Comparison of ENCODE assay signal across 9 mouse cellular contexts in genomic region chr2:151874551-151874950, GRCm38 (mm10). TPM values are rescaled to one million over a fixed set of nuclear protein-coding genes. Genes with fewer than 3 reads are reported as not detected.
DNase-seq lines count a peak whose midpoint lies in the region; ATAC-seq and TF ChIP-seq lines count a peak whose summit lies in the region.
"Had no signal": no experiment of that assay in that cellular context is flagged by ENCODE, and none has a peak within 500 bp of the region (broad histone marks: within the 10 kb centered on the region; RNA-seq: fewer than 3 reads in every experiment).

No protein-coding gene starts in this region.

- H3K4me2 ChIP-seq in hindbrain, postnatal 0 days (ENCODE audit: low read depth, low read length), result no peak overlapping the region
- H3K4me2 ChIP-seq in hindbrain, embryonic 12.5 days (replicated peaks), result no peak overlapping the region
- H3K4me2 ChIP-seq: stomach, embryonic 15.5 days had no signal

- no peaks in the 10 kb centered on the region for H3K27me3 ChIP-seq in hindbrain, postnatal 0 days (ENCODE audit: insufficient read depth, low read length)
- no peaks in the 10 kb centered on the region; the same call in 1 of the 2 replicates for H3K27me3 ChIP-seq in hindbrain, embryonic 12.5 days
- H3K27me3 ChIP-seq: stomach, embryonic 15.5 days had no signal

- no peak for ATAC-seq in hindbrain, postnatal 0 days
- no peak for ATAC-seq in hindbrain, embryonic 12.5 days (ENCODE audit: low FRiP score)
- no peak for ATAC-seq in inflammation-experienced regulatory T-cells, adult 6 months

- TF ChIP-seq POLR2A in brain, embryonic 14.5 days (IDR thresholded peaks at IDR 0.05; ENCODE audit: borderline replicate concordance, extremely low read depth, insufficient read depth, insufficient read length, poor library complexity, severe bottlenecking), result no peak

- peak; percentile 57 for DNase-seq in hindbrain, postnatal 0 days (ENCODE audit: low spot score)
- DNase-seq in right cerebral cortex, postnatal 14 days, result peak; percentile 60
- no peak for DNase-seq in right cerebral cortex, postnatal 25 days
- DNase-seq in brain, embryonic 14.5 days (ENCODE audit: low read depth), result peak; percentile 19
- peak; percentile 8 for DNase-seq in lung, postnatal 25 days (ENCODE audit: low spot score)

- H3K27ac ChIP-seq in hindbrain, postnatal 0 days, result no peak overlapping the region
- H3K27ac ChIP-seq in hindbrain, embryonic 12.5 days, result no peak overlapping the region
- H3K27ac ChIP-seq: stomach, embryonic 15.5 days had no signal

- H3K36me3 ChIP-seq in hindbrain, postnatal 0 days (ENCODE audit: insufficient read depth, low read length), result no peaks in the 10 kb centered on the region
- H3K36me3 ChIP-seq in hindbrain, embryonic 12.5 days, result no peaks in the 10 kb centered on the region
- H3K36me3 ChIP-seq: stomach, embryonic 15.5 days had no signal

- H3K4me1 ChIP-seq in hindbrain, postnatal 0 days (ENCODE audit: insufficient read depth, low read length), result no peaks in the 10 kb centered on the region
- no peaks in the 10 kb centered on the region for H3K4me1 ChIP-seq in hindbrain, embryonic 12.5 days

- no peaks in the 10 kb centered on the region for H3K9me3 ChIP-seq in hindbrain, postnatal 0 days (ENCODE audit: low read length)
- no peaks in the 10 kb centered on the region for H3K9me3 ChIP-seq in hindbrain, embryonic 12.5 days (replicated peaks)
- H3K9me3 ChIP-seq: stomach, embryonic 15.5 days had no signal

- H3K9ac ChIP-seq in hindbrain, postnatal 0 days (replicated peaks; ENCODE audit: low read length), result no peak overlapping the region
- no peak overlapping the region for H3K9ac ChIP-seq in hindbrain, embryonic 12.5 days
- H3K9ac ChIP-seq: stomach, embryonic 15.5 days had no signal

- no peak overlapping the region for H3K4me3 ChIP-seq in hindbrain, postnatal 0 days (ENCODE audit: low read length)
- H3K4me3 ChIP-seq in hindbrain, embryonic 12.5 days, result no peak overlapping the region
- H3K4me3 ChIP-seq: stomach, embryonic 15.5 days had no signal

- peak; percentile 53 for TF ChIP-seq CTCF in hindbrain, postnatal 0 days (IDR thresholded peaks at IDR 0.05; ENCODE audit: low read depth)
- peak; percentile 29; the same call in 1 of the 2 replicates for TF ChIP-seq CTCF in brain, embryonic 14.5 days (IDR thresholded peaks at IDR 0.05; ENCODE audit: borderline replicate concordance, extremely low read depth, insufficient read depth, insufficient read length)

RNA-seq across cellular contexts. Expression of gene Rspo4, which starts 31.8 kb away (rescaled TPM):
- 0.16 and 0.22 TPM in 2 replicates for total RNA-seq in hindbrain, postnatal 0 days (2014; rRNA removed)
- 0.33 and 0.51 TPM in 2 replicates for polyA plus RNA-seq in hindbrain, postnatal 0 days (2015; fragmentation: Nextera tagmentation; extraction: Ambion mirVana)
- polyA plus RNA-seq in hindbrain, embryonic 12.5 days (2016; fragmentation: Nextera tagmentation; extraction: Ambion mirVana), result 0.40 and 0.48 TPM in 2 replicates
- 0.15 and 0.22 TPM in 2 replicates for polyA plus RNA-seq in brain, embryonic 14.5 days (2012; rRNA removed)
- polyA plus RNA-seq in inflammation-experienced regulatory T-cells, adult 6 months (2017; shearing (Covaris generic)), result not detected
- total RNA-seq: common myeloid progenitor, adult 5-6 weeks had no signal

RNA-seq across cellular contexts. Expression of gene Angpt4, which starts 36.5 kb away (rescaled TPM):
- 0.10 and 0.14 TPM in 2 replicates for total RNA-seq in hindbrain, postnatal 0 days (2014; rRNA removed)
- polyA plus RNA-seq in hindbrain, postnatal 0 days (2015; fragmentation: Nextera tagmentation; extraction: Ambion mirVana), result 0.28 and 0.29 TPM in 2 replicates
- polyA plus RNA-seq in hindbrain, embryonic 12.5 days (2016; fragmentation: Nextera tagmentation; extraction: Ambion mirVana), result 0.14 and 0.20 TPM in 2 replicates
- polyA plus RNA-seq in brain, embryonic 14.5 days (2012; rRNA removed), result 0.06 and 0.12 TPM in 2 replicates
- polyA plus RNA-seq in inflammation-experienced regulatory T-cells, adult 6 months (2017; shearing (Covaris generic)), result not detected
- total RNA-seq: common myeloid progenitor, adult 5-6 weeks had no signal
